Mouse (Mus musculus) liver, embryonic 11.5 days (tissue): ENCODE results near the gene Myl10. TPM values are rescaled to one million over a fixed set of nuclear protein-coding genes. Genes with fewer than 3 reads are reported as not detected.
A peak's percentile ranks its signal among the peaks of the same experiment; 100 is the strongest.

ENCODE experiments used
- ATAC-seq: fragments of 200-750 bp; cut with Nextera tagmentation; replicated peaks from 2 replicates; pipeline ENCODE4 v1.8.0; 2017; ENCODE audit warnings: moderate number of reproducible peaks, mild to moderate bottlenecking, moderate TSS enrichment, moderate library complexity; ENCODE audit not compliant: low FRiP score
- DNase-seq: peaks from one replicate; pipeline ENCODE4 v3.0.0-alpha.2; 2017; ENCODE audit warnings: low spot score
- H3K27ac ChIP-seq: fragments of 300-500 bp; sonication (generic); 2 replicates; pipeline ENCODE4 v1.5.1; 2014; ENCODE audit warnings: mild to moderate bottlenecking, low read depth, low read length, control low read depth
- H3K27me3 ChIP-seq: fragments of 300-500 bp; sonication (generic); replicated peaks from 2 replicates; pipeline ENCODE4 v1.6.1; 2014; ENCODE audit warnings: low read length, mixed read lengths; ENCODE audit not compliant: control insufficient read depth, insufficient read depth
- H3K36me3 ChIP-seq: fragments of 300-500 bp; sonication (generic); 2 replicates; pipeline ENCODE4 v1.6.1; 2014; ENCODE audit warnings: mild to moderate bottlenecking, low read length, moderate library complexity, mixed read lengths; ENCODE audit not compliant: control insufficient read depth, insufficient read depth
- H3K4me1 ChIP-seq: fragments of 300-500 bp; sonication (generic); replicated peaks from 2 replicates; pipeline ENCODE4 v1.6.1; 2014; ENCODE audit warnings: low read length, mixed read lengths; ENCODE audit not compliant: control insufficient read depth, insufficient read depth
- H3K4me2 ChIP-seq: fragments of 300-500 bp; sonication (generic); 2 replicates; pipeline ENCODE4 v1.6.1; 2014; ENCODE audit warnings: mild to moderate bottlenecking, control low read depth, moderate library complexity
- H3K4me3 ChIP-seq: fragments of 300-500 bp; sonication (generic); 2 replicates; pipeline ENCODE4 v1.5.1; 2014; ENCODE audit warnings: low read depth, low read length, control low read depth
- H3K9ac ChIP-seq: fragments of 300-500 bp; sonication (generic); 2 replicates; pipeline ENCODE4 v1.6.1; 2014; ENCODE audit warnings: low read depth, low read length, control low read depth
- H3K9me3 ChIP-seq: fragments of 300-500 bp; sonication (generic); 2 replicates; pipeline ENCODE4 v1.6.1; 2016; ENCODE audit warnings: low read length, inconsistent platforms, mixed read lengths; ENCODE audit not compliant: control insufficient read depth
- WGBS: fragments of 180-500 bp; shearing (Covaris S2); extraction: QIAGEN DNeasy Blood & Tissue Kit; methylation state at CpG from one replicate; pipeline ENCODE4 v1.1.7; 2014; 5-methylcytosine and 5-hydroxymethylcytosine counted together
- polyA plus RNA-seq: library from polyadenylated mRNA; unstranded; fragments of >200 nt; fragmentation: Nextera tagmentation; extraction: Ambion mirVana; gene quantifications from 2 replicates; pipeline ENCODE4 v1.2.1, GENCODE M21; 2014

Gene Myl10
- polyA plus RNA-seq, 1 experiment from 2014 or later: not detected

- no peak overlapping the region for H3K9ac ChIP-seq
- H3K4me1 ChIP-seq: no peaks in the 10 kb centered on the region
- no peaks in the 10 kb centered on the region for H3K36me3 ChIP-seq
- no peak overlapping the region for H3K4me3 ChIP-seq
- no peak overlapping the region for H3K4me2 ChIP-seq
- no peaks in the 10 kb centered on the region for H3K9me3 ChIP-seq
- no peaks in the 10 kb centered on the region for H3K27me3 ChIP-seq
- H3K27ac ChIP-seq: no peak overlapping the region
- 81% methylated on average over 5 of the region's 5 CpGs for WGBS
- ATAC-seq (no peak), DNase-seq (no peak)
Observed at GRCm38 (mm10) chr5:136696516-136696915, 3.6 kb downstream of the Myl10 start.

GRCm38 (mm10) chr5:136697618-136698017, 4.7 kb downstream of the Myl10 start:
- Histone ChIP-seq H3K4me2 (no peak overlapping the region), H3K36me3 (no peaks in the 10 kb centered on the region), H3K27ac (no peak overlapping the region), H3K4me3 (no peak overlapping the region), H3K4me1 (no peaks in the 10 kb centered on the region), H3K9me3 (no peaks in the 10 kb centered on the region), H3K27me3 (no peaks in the 10 kb centered on the region), H3K9ac (no peak overlapping the region)
- no peak for DNase-seq
- no peak for ATAC-seq
- 66% methylated on average over 9 of the region's 9 CpGs for WGBS

DNA sequence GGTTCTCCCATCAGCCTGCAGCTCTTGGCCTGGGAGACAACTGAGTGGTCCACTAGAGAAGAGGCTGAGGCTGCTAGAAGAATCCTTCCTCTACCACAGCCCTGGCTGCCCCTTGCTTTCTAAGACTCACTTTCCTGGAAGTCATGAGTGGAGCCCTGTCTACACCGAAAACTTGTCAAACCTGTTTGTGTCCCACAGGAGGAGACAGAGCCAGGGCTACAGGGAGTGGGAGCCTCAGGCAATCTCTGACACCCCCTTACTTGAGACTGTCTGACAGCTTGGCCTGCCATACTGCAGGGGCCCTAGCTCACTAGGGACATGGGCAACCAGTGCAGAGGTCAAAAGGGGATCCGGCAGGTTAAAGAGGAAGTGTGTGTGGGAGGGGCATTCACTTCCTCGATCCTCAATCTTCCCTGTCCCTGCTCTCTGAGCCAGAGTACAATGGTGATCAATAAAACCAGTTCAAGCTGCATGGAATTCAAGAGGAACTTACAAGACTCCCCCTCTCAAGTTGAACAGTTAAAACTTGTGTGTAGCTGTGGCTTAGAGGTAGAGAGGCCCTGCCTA, 9.3 kb downstream of the Myl10 start:
- WGBS: 36% methylated on average over 3 of the region's 3 CpGs

DNA sequence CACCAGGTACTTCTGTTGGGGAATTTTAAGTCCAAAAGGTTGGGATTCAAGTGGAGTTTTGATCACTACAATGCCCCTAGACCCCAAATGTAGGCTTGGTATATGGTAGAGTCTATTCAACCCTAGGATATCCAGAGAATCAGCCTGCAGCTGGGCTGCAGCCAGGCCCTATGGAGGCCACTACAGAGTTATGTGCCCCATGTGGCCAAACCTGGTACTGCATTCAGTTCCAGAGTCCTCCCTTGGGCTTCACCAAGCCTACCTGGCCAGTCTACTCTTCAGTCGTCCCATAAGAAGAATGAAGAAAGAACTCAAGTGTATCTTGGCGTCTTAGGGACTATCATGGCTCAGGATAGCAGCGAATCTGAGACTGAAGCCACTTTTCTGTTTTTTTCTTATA, 10.8 kb downstream of the Myl10 start:
- DNase-seq (peak; percentile 52), ATAC-seq (no peak)
- Histone ChIP-seq H3K4me1 (no peaks in the 10 kb centered on the region), H3K9ac (no peak overlapping the region), H3K27ac (no peak overlapping the region), H3K27me3 (no peaks in the 10 kb centered on the region), H3K9me3 (0 out of 2 replicates have a peak, but pooled peaks cover 2% of the 10 kb centered on the region), H3K4me3 (no peak overlapping the region), H3K36me3 (no peaks in the 10 kb centered on the region), H3K4me2 (no peak overlapping the region)
- WGBS: 31% methylated on average over 3 of the region's 3 CpGs

More for the DNA sequence above, 9.3 kb downstream of the Myl10 start:
- Histone ChIP-seq H3K4me2 (no peak overlapping the region), H3K27ac (no peak overlapping the region), H3K4me1 (no peaks in the 10 kb centered on the region), H3K27me3 (no peaks in the 10 kb centered on the region), H3K9me3 (0 out of 2 replicates have a peak, but pooled peaks cover 2% of the 10 kb centered on the region), H3K9ac (no peak overlapping the region), H3K4me3 (no peak overlapping the region), H3K36me3 (no peaks in the 10 kb centered on the region)
- DNase-seq (no peak), ATAC-seq (no peak)

DNA sequence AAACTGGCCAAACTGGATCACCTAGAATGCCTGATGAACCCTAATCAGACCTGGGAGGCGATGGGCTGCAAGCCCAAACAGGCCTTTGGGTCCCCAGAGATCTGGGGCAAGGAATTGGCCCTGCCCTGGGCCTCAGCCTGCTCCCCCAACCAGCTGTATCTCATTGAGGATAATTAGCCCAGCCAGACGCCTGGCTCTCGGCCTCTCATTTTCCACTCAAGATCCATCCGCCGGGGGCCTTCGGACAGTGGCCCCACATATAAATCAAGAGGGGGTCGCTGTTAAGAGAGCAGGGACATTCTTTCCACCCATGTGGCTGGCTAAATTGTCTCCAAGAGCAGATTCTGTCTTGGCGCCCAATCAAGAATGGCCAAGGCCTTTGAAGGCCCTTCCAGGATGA, 11.2 kb downstream of the Myl10 start:
- ATAC-seq: no peak
- WGBS: 81% methylated on average over 8 of the region's 8 CpGs
- no peaks in the 10 kb centered on the region for H3K4me1 ChIP-seq
- H3K36me3 ChIP-seq: no peaks in the 10 kb centered on the region
- no peak overlapping the region for H3K4me3 ChIP-seq
- no peak for DNase-seq
- H3K9me3 ChIP-seq: 0 out of 2 replicates have a peak, but pooled peaks cover 2% of the 10 kb centered on the region
- no peak overlapping the region for H3K27ac ChIP-seq
- no peak overlapping the region for H3K4me2 ChIP-seq
- H3K27me3 ChIP-seq: no peaks in the 10 kb centered on the region
- H3K9ac ChIP-seq: no peak overlapping the region

- no peak overlapping the region for H3K4me3 ChIP-seq
- DNase-seq (no peak), ATAC-seq (no peak)
- H3K4me2 ChIP-seq: no peak overlapping the region
- 0 out of 2 replicates have a peak, but pooled peaks cover 2% of the 10 kb centered on the region for H3K9me3 ChIP-seq
- no peak overlapping the region for H3K9ac ChIP-seq
- H3K27me3 ChIP-seq: no peaks in the 10 kb centered on the region
- 84% methylated on average over 3 of the region's 3 CpGs for WGBS
- no peak overlapping the region for H3K27ac ChIP-seq
- H3K4me1 ChIP-seq: no peaks in the 10 kb centered on the region
- no peaks in the 10 kb centered on the region for H3K36me3 ChIP-seq
Observed at GRCm38 (mm10) chr5:136705532-136705931, 12.6 kb downstream of the Myl10 start.

DNA sequence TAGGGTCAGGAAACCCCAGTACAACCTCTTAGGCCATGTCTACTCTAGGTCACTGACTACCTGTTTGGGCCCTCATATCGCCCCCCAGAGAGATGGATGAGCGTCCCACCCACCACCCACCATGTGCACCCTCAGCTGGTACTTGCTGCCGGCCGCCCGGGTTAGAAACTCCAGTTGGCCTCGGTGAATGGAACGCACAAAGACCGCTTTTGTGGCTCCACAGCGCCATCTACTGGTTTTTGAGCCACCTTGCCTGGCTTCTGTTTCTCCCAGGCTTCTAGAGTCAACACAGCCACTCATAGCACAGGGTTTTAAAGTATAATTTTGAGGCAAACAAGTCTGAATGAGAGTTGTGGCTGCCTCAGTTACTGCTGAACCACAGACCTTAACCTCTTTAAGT, 13.9 kb downstream of the Myl10 start:
- H3K36me3 ChIP-seq: no peaks in the 10 kb centered on the region
- no peak overlapping the region for H3K4me2 ChIP-seq
- under 1% methylated on average over 9 of the region's 9 CpGs for WGBS
- 0 out of 2 replicates have a peak, but pooled peaks cover 2% of the 10 kb centered on the region for H3K9me3 ChIP-seq
- ATAC-seq (no peak), DNase-seq (peak; percentile 61)
- no peak overlapping the region for H3K27ac ChIP-seq
- H3K4me3 ChIP-seq: no peak overlapping the region
- no peak overlapping the region for H3K9ac ChIP-seq
- H3K4me1 ChIP-seq: no peaks in the 10 kb centered on the region
- no peaks in the 10 kb centered on the region for H3K27me3 ChIP-seq

GRCm38 (mm10) chr5:136708116-136708515, 15.2 kb downstream of the Myl10 start:
- Histone ChIP-seq H3K4me2 (no peak overlapping the region), H3K27ac (no peak overlapping the region), H3K9ac (no peak overlapping the region), H3K36me3 (no peaks in the 10 kb centered on the region), H3K4me3 (no peak overlapping the region), H3K9me3 (0 out of 2 replicates have a peak, but pooled peaks cover 2% of the 10 kb centered on the region), H3K4me1 (no peaks in the 10 kb centered on the region), H3K27me3 (no peaks in the 10 kb centered on the region)
- no peak for ATAC-seq
- no peak for DNase-seq
- WGBS: 68% methylated on average over 12 of the region's 12 CpGs

- no peak for ATAC-seq
- WGBS: 64% methylated on average over 4 of the region's 4 CpGs
- no peak for DNase-seq
Observed at GRCm38 (mm10) chr5:136710742-136711141, 17.8 kb downstream of the Myl10 start.

More at GRCm38 (mm10) chr5:136710742-136711141, 17.8 kb downstream of the Myl10 start:
- H3K9ac ChIP-seq: no peak overlapping the region
- H3K9me3 ChIP-seq: 0 out of 2 replicates have a peak, but pooled peaks cover 1% of the 10 kb centered on the region
- peaks cover 11% of the 10 kb centered on the region for H3K27me3 ChIP-seq
- H3K4me1 ChIP-seq: no peaks in the 10 kb centered on the region
- H3K4me3 ChIP-seq: no peak overlapping the region
- no peak overlapping the region for H3K4me2 ChIP-seq
- no peak overlapping the region for H3K27ac ChIP-seq
- H3K36me3 ChIP-seq: no peaks in the 10 kb centered on the region
